Mouse (Mus musculus) brain, adult 2 months (tissue): ENCODE measurements at regions not wholly inside any gene's neighbourhood (a gene's known extent, or its start where the extent isn't known, plus 50 kb on each side); places are given as distances from the start of the nearest gene placed in this dataset.
A peak's percentile ranks its signal among the peaks of the same experiment; 100 is the strongest.

ENCODE experiments used
- DNase-seq: peaks from one replicate; pipeline ENCODE4 v3.0.0; 2011; ENCODE audit warnings: low read depth, low spot score

GRCm38 (mm10) chr1:185519811-185520210, 65.2 kb downstream of the Slc30a10 start:
- no peak for DNase-seq

- DNase-seq = no peak
Measured at GRCm38 (mm10) chr1:185524020-185524419, 69.4 kb downstream of the Slc30a10 start.

GRCm38 (mm10) chr1:185533471-185533870, 78.8 kb downstream of the Slc30a10 start:
- DNase-seq = no peak

GRCm38 (mm10) chr1:185534129-185534528, 79.5 kb downstream of the Slc30a10 start:
- DNase-seq = no peak

GRCm38 (mm10) chr1:185535321-185535720, 80.7 kb downstream of the Slc30a10 start:
- DNase-seq = no peak

GRCm38 (mm10) chr1:185537236-185537635, 82.6 kb downstream of the Slc30a10 start:
- no peak for DNase-seq

DNA sequence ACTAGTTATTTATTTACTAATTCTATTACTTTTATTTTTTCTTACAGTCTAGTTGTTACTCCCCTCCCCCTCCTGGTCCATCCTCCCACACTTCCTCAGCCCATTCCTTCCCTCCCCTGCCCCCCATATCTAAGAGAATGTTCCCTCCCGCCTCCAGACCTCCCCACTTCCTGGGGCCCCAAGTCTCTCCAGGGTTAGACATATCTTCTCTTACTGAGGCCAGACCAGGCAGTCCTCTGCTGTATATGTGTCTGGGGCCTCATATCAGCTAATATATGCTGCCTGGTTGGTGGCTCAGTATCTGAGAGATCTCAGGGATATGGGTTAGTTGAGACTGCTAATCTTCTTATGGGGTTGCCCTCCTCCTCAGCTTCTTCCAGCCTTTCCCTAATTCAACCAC, 84.8 kb downstream of the Slc30a10 start:
- no peak for DNase-seq

- DNase-seq = peak; percentile 63
Measured at GRCm38 (mm10) chr1:185546346-185546745, 91.7 kb downstream of the Slc30a10 start.

GRCm38 (mm10) chr1:185572761-185573530, 118.3 kb downstream of the Slc30a10 start:
- peak; percentile 77 for DNase-seq

DNA sequence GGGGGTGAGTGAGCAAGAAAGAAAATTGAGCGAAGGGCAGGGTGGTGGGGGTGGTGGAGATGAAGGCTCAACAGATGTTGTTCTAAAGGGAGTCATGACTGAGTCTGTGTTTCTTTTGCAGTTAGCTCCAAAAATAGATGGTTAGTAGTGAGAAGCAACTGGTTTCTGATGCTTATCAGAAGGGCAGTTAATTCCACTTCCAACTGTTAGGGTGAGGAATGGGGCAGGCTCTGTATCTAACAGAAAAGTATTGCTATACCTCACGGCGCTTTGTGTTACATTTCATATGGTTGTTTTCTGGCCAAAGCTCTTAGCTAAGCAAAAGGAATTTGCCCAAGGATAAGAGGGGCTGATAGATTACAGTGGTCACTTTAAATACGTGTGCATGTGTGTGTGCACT, 120.3 kb downstream of the Slc30a10 start:
- peak; percentile 32 for DNase-seq

GRCm38 (mm10) chr1:185579824-185580223, 125.2 kb downstream of the Slc30a10 start:
- DNase-seq = no peak

- no peak for DNase-seq
Measured at GRCm38 (mm10) chr1:185585191-185585870, 130.7 kb downstream of the Slc30a10 start.

- no peak for DNase-seq
Measured at GRCm38 (mm10) chr1:185587671-185588347, 133.2 kb downstream of the Slc30a10 start.

GRCm38 (mm10) chr1:185588348-185588719, 133.7 kb downstream of the Slc30a10 start:
- DNase-seq = no peak

- DNase-seq = peak; percentile 6
Measured at GRCm38 (mm10) chr1:185596815-185597214, 142.2 kb downstream of the Slc30a10 start.

DNA sequence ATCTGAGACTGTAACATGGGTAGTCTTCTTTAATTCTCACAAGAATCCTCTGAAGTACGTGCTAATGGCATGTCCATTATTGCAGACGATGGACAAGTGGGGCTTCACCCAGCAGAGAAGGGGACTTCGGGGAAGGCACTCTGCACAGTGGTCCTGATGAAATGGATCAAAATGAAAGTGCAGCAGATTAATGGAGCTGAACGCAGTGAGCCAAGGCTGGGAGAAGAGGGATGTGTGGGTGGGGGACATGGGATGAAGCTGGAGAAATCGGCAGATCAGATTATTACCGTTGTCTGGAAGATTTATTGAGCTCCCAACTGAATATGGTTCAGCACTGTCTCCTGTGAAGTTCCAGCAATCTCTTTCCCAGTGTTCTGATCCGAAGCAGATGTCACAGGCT, 143.9 kb downstream of the Slc30a10 start:
- DNase-seq = peak; percentile 2

DNA sequence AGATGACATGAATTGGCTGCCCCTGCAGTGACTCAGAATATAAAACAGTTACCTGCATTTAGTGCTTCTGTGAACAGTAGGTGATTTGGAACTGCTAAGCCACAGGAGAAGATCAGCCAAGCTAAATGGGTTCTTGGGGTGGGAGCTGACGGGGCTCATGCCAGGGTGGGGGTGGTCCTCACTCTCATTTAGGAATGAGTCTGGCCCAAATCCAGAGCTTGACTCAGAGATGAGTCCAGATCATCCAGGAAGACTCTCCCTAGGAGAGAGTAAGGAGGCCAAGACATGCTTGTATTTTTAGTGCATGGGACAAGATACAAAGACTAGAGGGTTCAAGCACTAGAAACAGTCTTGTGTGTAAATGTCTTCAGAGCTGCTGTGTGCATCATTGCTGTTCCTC, 146.5 kb downstream of the Slc30a10 start:
- peak; percentile 2 for DNase-seq

GRCm38 (mm10) chr1:185605996-185606395, 151.3 kb downstream of the Slc30a10 start:
- DNase-seq = no peak

DNA sequence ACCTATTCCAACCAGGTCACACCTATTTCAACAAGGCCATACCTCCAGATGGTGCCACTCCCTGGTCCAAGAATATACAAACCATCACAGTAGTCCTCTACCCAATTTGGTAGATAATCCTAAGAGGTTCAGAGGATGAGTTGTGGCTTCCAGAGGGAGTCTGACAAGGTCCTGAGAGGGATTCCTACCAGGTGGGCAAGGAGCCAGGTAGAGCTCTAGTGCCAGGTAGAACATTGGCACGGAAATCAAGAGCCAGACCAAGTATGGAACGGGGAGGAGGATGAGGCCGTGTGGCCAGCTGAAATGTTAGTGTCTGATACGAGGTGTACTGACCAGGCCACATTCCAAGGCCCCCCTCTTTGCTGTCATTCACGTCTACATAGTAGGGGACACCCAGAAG, 153.0 kb downstream of the Slc30a10 start:
- DNase-seq = no peak

GRCm38 (mm10) chr1:185608440-185608839, 153.8 kb downstream of the Slc30a10 start:
- no peak for DNase-seq

- DNase-seq = peak; percentile 20
Measured at GRCm38 (mm10) chr1:185610586-185610985, 155.9 kb downstream of the Slc30a10 start.

- no peak for DNase-seq
Measured at GRCm38 (mm10) chr1:185615819-185616429, 161.3 kb downstream of the Slc30a10 start.
